Mouse (Mus musculus) layer of hippocampus, adult 9-11 months (tissue): ENCODE data around the gene Slu7.

ENCODE experiments used
- DNase-seq: peaks from one replicate; pipeline ENCODE4 v3.0.0; 2022

Slu7 gene

GRCm38 (mm10) chr11:43492663-43493062 lies 59.1 kb downstream of the Slu7 start:
- DNase-seq, result peak; percentile 38

GRCm38 (mm10) chr11:43493815-43494409 lies 60.4 kb downstream of the Slu7 start:
- DNase-seq, result peak; percentile 44

GRCm38 (mm10) chr11:43495037-43495436 lies 61.5 kb downstream of the Slu7 start:
- no peak for DNase-seq

- DNase-seq, result no peak
These were observed 62.0 kb downstream of the Slu7 start for GRCm38 (mm10) chr11:43495532-43495931.
